Comparison of ENCODE assay signal across 8 mouse cellular contexts in genomic region chr9:107768851-107769250, GRCm38 (mm10). TPM values are rescaled to one million over a fixed set of nuclear protein-coding genes. Genes with fewer than 3 reads are reported as not detected.
DNase-seq lines count a peak whose midpoint lies in the region; ATAC-seq and TF ChIP-seq lines count a peak whose summit lies in the region.

No protein-coding gene starts in this region.

- TF ChIP-seq CTCF in kidney, adult 2 months (conservative IDR thresholded peaks at IDR 0.05; ENCODE audit: insufficient read depth, insufficient read length, low read depth, low read length): no peak
- no peak for TF ChIP-seq CTCF in midbrain, postnatal 0 days (IDR thresholded peaks at IDR 0.05)

- H3K27me3 ChIP-seq in kidney, adult 2 months (replicated peaks; ENCODE audit: control insufficient read depth, insufficient read depth, low read length): no peaks in the 10 kb centered on the region
- H3K27me3 ChIP-seq in forebrain, embryonic 13.5 days: no peaks in the 10 kb centered on the region
- H3K27me3 ChIP-seq in kidney, embryonic 14.5 days (ENCODE audit: control insufficient read depth, insufficient read depth, low read length): no peaks in the 10 kb centered on the region
- H3K27me3 ChIP-seq in midbrain, postnatal 0 days (ENCODE audit: insufficient read depth, low read length): no peaks in the 10 kb centered on the region

- peaks cover 9% of the 10 kb centered on the region for H3K36me3 ChIP-seq in kidney, adult 2 months (ENCODE audit: control insufficient read depth, insufficient read depth, low read length)
- peaks cover 64% of the 10 kb centered on the region for H3K36me3 ChIP-seq in forebrain, embryonic 13.5 days (ENCODE audit: poor library complexity, severe bottlenecking)
- peaks cover 62% of the 10 kb centered on the region for H3K36me3 ChIP-seq in kidney, embryonic 14.5 days (ENCODE audit: control insufficient read depth, insufficient read depth, low read length)
- peaks cover 16% of the 10 kb centered on the region for H3K36me3 ChIP-seq in midbrain, postnatal 0 days (ENCODE audit: insufficient read depth, low read length)

- H3K4me1 ChIP-seq in kidney, adult 2 months (ENCODE audit: control insufficient read depth, insufficient read depth, low read length): peaks cover 6% of the 10 kb centered on the region; the same call in 1 of the 2 replicates
- peaks cover 21% of the 10 kb centered on the region for H3K4me1 ChIP-seq in forebrain, embryonic 13.5 days
- H3K4me1 ChIP-seq in kidney, embryonic 14.5 days (ENCODE audit: control insufficient read depth, insufficient read depth, low read length): peaks cover 7% of the 10 kb centered on the region; the same call in 1 of the 2 replicates
- no peaks in the 10 kb centered on the region for H3K4me1 ChIP-seq in midbrain, postnatal 0 days (ENCODE audit: insufficient read depth, low read length)

- ATAC-seq in forebrain, embryonic 13.5 days: no peak
- ATAC-seq in kidney, embryonic 14.5 days (ENCODE audit: low FRiP score, low TSS enrichment): no peak
- ATAC-seq in midbrain, postnatal 0 days (ENCODE audit: low FRiP score): no peak
- ATAC-seq in activated CD4-positive, CD25-positive, alpha-beta regulatory T cell, adult 4 months: no peak

- H3K27ac ChIP-seq in kidney, adult 2 months (ENCODE audit: insufficient read depth, low read depth, low read length): no peak overlapping the region
- H3K27ac ChIP-seq in forebrain, embryonic 13.5 days: no peak overlapping the region
- no peak overlapping the region for H3K27ac ChIP-seq in kidney, embryonic 14.5 days (ENCODE audit: low read depth, low read length)
- no peak overlapping the region for H3K27ac ChIP-seq in midbrain, postnatal 0 days (ENCODE audit: low read depth, low read length)

- TF ChIP-seq POLR2A in kidney, adult 2 months (IDR thresholded peaks at IDR 0.05; ENCODE audit: low read depth, low read length): no peak

- H3K4me2 ChIP-seq in forebrain, embryonic 13.5 days: peak overlapping the region; percentile 75
- peak overlapping the region; percentile 72; the same call in 1 of the 2 replicates for H3K4me2 ChIP-seq in kidney, embryonic 14.5 days (replicated peaks; ENCODE audit: low read depth, low read length)
- peak overlapping the region; percentile 56 for H3K4me2 ChIP-seq in midbrain, postnatal 0 days (ENCODE audit: low read depth, low read length, poor library complexity, severe bottlenecking)

- WGBS in kidney, adult 2 months: 53% methylated on average over 5 of the region's 5 CpGs
- WGBS in forebrain, embryonic 13.5 days: 85% methylated on average over 5 of the region's 5 CpGs
- 73% methylated on average over 5 of the region's 5 CpGs for WGBS in kidney, embryonic 14.5 days
- WGBS in midbrain, postnatal 0 days: 52% methylated on average over 5 of the region's 5 CpGs

- DNase-seq in kidney, adult 2 months: peak; percentile 43
- DNase-seq in kidney, postnatal 10 days: no peak
- no peak for DNase-seq in midbrain, postnatal 0 days (ENCODE audit: low spot score)
- no peak for DNase-seq in layer of hippocampus, adult 11-12 months (ENCODE audit: low spot score)
- DNase-seq in cerebellum, adult 11-12 months: no peak

- no peak overlapping the region for H3K4me3 ChIP-seq in kidney, adult 2 months (ENCODE audit: insufficient read depth, low read depth, low read length)
- H3K4me3 ChIP-seq in forebrain, embryonic 13.5 days: peak overlapping the region; percentile 93
- H3K4me3 ChIP-seq in kidney, embryonic 14.5 days (ENCODE audit: low read length): peak overlapping the region; percentile 92
- peak overlapping the region; percentile 100 for H3K4me3 ChIP-seq in midbrain, postnatal 0 days (ENCODE audit: low read depth, low read length)

- H3K9me3 ChIP-seq in forebrain, embryonic 13.5 days (replicated peaks): no peaks in the 10 kb centered on the region
- H3K9me3 ChIP-seq in kidney, embryonic 14.5 days (ENCODE audit: control insufficient read depth, low read length): no peaks in the 10 kb centered on the region
- no peaks in the 10 kb centered on the region for H3K9me3 ChIP-seq in midbrain, postnatal 0 days (ENCODE audit: low read length)

- peak overlapping the region; percentile 99 for H3K9ac ChIP-seq in forebrain, embryonic 13.5 days
- peak overlapping the region; percentile 99 for H3K9ac ChIP-seq in kidney, embryonic 14.5 days (ENCODE audit: low read depth, low read length)
- peak overlapping the region; percentile 100 for H3K9ac ChIP-seq in midbrain, postnatal 0 days (replicated peaks; ENCODE audit: low read length, poor library complexity, severe bottlenecking)

RNA-seq across cellular contexts. Expression of gene Rbm5, which starts 1.9 kb away (rescaled TPM):
- polyA plus RNA-seq in kidney, adult 2 months (2012; rRNA removed): 43.8 and 51.5 TPM in 2 replicates
- 256 and 261 TPM in 2 replicates for polyA plus RNA-seq in forebrain, embryonic 13.5 days (2015; fragmentation: Nextera tagmentation; extraction: Ambion mirVana)
- polyA plus RNA-seq in kidney, embryonic 14.5 days (2014; fragmentation: Nextera tagmentation; extraction: Ambion mirVana): 128 and 193 TPM in 2 replicates
- 142 and 145 TPM in 2 replicates for total RNA-seq in midbrain, postnatal 0 days (2014; rRNA removed)
- 159 and 160 TPM in 2 replicates for polyA plus RNA-seq in midbrain, postnatal 0 days (2015; fragmentation: Nextera tagmentation; extraction: Ambion mirVana)
- 100 to 1,000 TPM; 299 to 310 TPM for polyA plus RNA-seq in activated CD4-positive, CD25-positive, alpha-beta regulatory T cell, adult 4 months (2017; shearing (Covaris generic))

RNA-seq across cellular contexts. Expression of gene Sema3f, which starts 58.6 kb away (rescaled TPM):
- polyA plus RNA-seq in kidney, adult 2 months (2012; rRNA removed): 39.1 and 45.5 TPM in 2 replicates
- 6.8 and 7.7 TPM in 2 replicates for polyA plus RNA-seq in forebrain, embryonic 13.5 days (2015; fragmentation: Nextera tagmentation; extraction: Ambion mirVana)
- 32.4 and 38.4 TPM in 2 replicates for polyA plus RNA-seq in kidney, embryonic 14.5 days (2014; fragmentation: Nextera tagmentation; extraction: Ambion mirVana)
- 115 and 120 TPM in 2 replicates for total RNA-seq in midbrain, postnatal 0 days (2014; rRNA removed)
- 13.5 and 14.1 TPM in 2 replicates for polyA plus RNA-seq in midbrain, postnatal 0 days (2015; fragmentation: Nextera tagmentation; extraction: Ambion mirVana)
- not detected for polyA plus RNA-seq in activated CD4-positive, CD25-positive, alpha-beta regulatory T cell, adult 4 months (2017; shearing (Covaris generic))
